Mouse (Mus musculus) cortical plate, adult 2 months (tissue): ENCODE results near the gene Gm44579. TPM values are rescaled to one million over a fixed set of nuclear protein-coding genes. Genes with fewer than 3 reads are reported as not detected.

Source experiments
- H3K27ac ChIP-seq: fragments of 200-500 bp; 2 replicates; pipeline ENCODE4 v1.5.1; 2012; ENCODE audit warnings: low read length, control low read depth, inconsistent platforms; ENCODE audit not compliant: insufficient read depth
- H3K4me1 ChIP-seq: fragments of 200-500 bp; 2 replicates; pipeline ENCODE4 v1.6.1; 2011; ENCODE audit warnings: low read length; ENCODE audit not compliant: control insufficient read depth, insufficient read depth
- H3K4me3 ChIP-seq: fragments of 200-500 bp; 2 replicates; pipeline ENCODE4 v1.5.1; 2011; ENCODE audit warnings: mild to moderate bottlenecking, low read length, control low read depth; ENCODE audit not compliant: insufficient read depth
- CTCF ChIP-seq: fragments of 200-500 bp; IDR thresholded peaks from 2 replicates; pipeline ENCODE4 v1.5.1; 2011; ENCODE audit warnings: mild to moderate bottlenecking, control low read depth, low read length; ENCODE audit not compliant: insufficient read depth; ENCODE audit errors: extremely low read depth
- POLR2A ChIP-seq: fragments of 200-500 bp; IDR thresholded peaks from 2 replicates; pipeline ENCODE4 v1.6.1; 2011; ENCODE audit warnings: mild to moderate bottlenecking, low read length, control low read depth; ENCODE audit not compliant: insufficient read depth; ENCODE audit errors: extremely low read depth
- polyA plus RNA-seq: library from polyadenylated mRNA; depleted of rRNA; stranded (reverse); fragments of >200 nt; gene quantifications from 2 replicates; pipeline ENCODE4 v1.2.3, GENCODE M21; 2012; rRNA removed

The Gm44579 gene
- polyA plus RNA-seq, 1 experiment: not detected

DNA sequence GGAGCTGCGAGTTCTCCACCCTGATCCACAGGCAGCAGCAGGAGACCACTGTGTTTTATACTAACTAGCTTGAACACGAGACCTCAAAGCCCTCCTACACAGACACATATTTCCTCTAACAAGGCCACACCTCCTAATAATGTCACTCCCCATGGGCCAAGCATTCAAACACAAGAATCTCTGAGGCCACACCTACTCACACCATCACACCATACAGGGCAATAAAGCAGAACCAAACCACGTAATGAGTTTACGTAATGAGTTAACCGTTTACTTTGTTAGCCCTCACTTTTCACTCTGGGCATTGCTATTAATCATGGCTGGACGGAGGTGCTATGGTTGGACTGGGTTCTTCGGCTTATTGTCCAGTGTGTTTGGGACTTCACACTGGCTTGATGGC lies 81.0 kb downstream of the Gm44579 start:
- TF ChIP-seq CTCF (no peak), POLR2A (no peak)
- peaks cover 2% of the 10 kb centered on the region; the same call in 1 of the 2 replicates for H3K4me1 ChIP-seq

DNA sequence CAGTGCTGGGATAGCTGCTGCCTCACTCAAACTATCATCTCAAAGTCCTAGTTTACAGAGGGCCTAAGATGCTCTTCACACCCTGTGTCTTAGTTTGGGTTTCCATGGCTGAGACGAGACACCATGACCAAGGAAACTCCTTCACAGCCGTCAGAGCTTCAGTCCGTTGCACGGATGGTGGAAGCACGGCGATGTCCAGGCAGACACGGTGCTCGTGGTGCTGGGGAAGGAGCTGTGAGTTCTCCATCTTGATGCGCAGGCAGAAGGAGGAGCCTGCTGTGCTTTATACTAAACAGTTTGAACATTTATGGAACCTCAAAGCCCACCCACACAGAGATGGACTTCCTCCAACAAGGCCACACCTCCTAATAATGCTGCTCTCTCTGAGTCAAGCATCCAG lies 83.9 kb downstream of the Gm44579 start:
- Histone ChIP-seq H3K4me1 (no peaks in the 10 kb centered on the region), H3K27ac (no peak overlapping the region), H3K4me3 (no peak overlapping the region)
- no peak for TF ChIP-seq POLR2A
- TF ChIP-seq CTCF: no peak

More for the DNA sequence above, 81.0 kb downstream of the Gm44579 start:
- Histone ChIP-seq H3K27ac (no peak overlapping the region), H3K4me3 (no peak overlapping the region)

Other genes with a start within 250 kb of the Gm44579 start
- 0.87 and 1.1 TPM in 2 replicates for gene Col2a1, start 216.3 kb downstream of the Gm44579 start, polyA plus RNA-seq
- gene Pfkm, start 128.4 kb downstream of the Gm44579 start, polyA plus RNA-seq: 391 and 405 TPM in 2 replicates
- gene Senp1, start 127.2 kb downstream of the Gm44579 start, polyA plus RNA-seq: 10.3 and 10.6 TPM in 2 replicates
- 66.5 and 69.5 TPM in 2 replicates for gene Asb8, start 55.4 kb downstream of the Gm44579 start, polyA plus RNA-seq
- gene Ccdc184, start 53.8 kb downstream of the Gm44579 start, polyA plus RNA-seq: 22.6 and 23.0 TPM in 2 replicates
- gene Olfr288, start 25.4 kb downstream of the Gm44579 start, polyA plus RNA-seq: 0.42 and 0.46 TPM in 2 replicates
- gene Olfr287, start 79 bp upstream of the Gm44579 start, polyA plus RNA-seq: 16.8 and 18.2 TPM in 2 replicates
- not detected in 2 replicates for gene Olfr286, start 13.5 kb upstream of the Gm44579 start, polyA plus RNA-seq
- not detected in 2 replicates for gene H1fnt, start 36.3 kb upstream of the Gm44579 start, polyA plus RNA-seq
- gene Zfp641, start 75.2 kb upstream of the Gm44579 start, polyA plus RNA-seq: 10.3 and 12.2 TPM in 2 replicates
- not detected in 2 replicates for gene Olfr285, start 96.4 kb upstream of the Gm44579 start, polyA plus RNA-seq
- gene Olfr284, start 120.0 kb upstream of the Gm44579 start, polyA plus RNA-seq: not detected in 2 replicates
- gene Olfr283, start 160.0 kb upstream of the Gm44579 start, polyA plus RNA-seq: 0.21 and 0.26 TPM in 2 replicates
- gene Olfr282, start 210.2 kb upstream of the Gm44579 start, polyA plus RNA-seq: not detected in 2 replicates
- not detected in 2 replicates for gene Olfr281, start 231.6 kb upstream of the Gm44579 start, polyA plus RNA-seq
- not detected in 2 replicates for gene OR5BS1P, start 248.9 kb upstream of the Gm44579 start, polyA plus RNA-seq